Mouse (Mus musculus): ENCODE results near the gene Chid1. TPM values are rescaled to one million over a fixed set of nuclear protein-coding genes. Genes with fewer than 3 reads are reported as not detected.
A peak's percentile ranks its signal among the peaks of the same experiment; 100 is the strongest.

Gene Chid1
- polyA plus RNA-seq, 1 experiment from 2014 or later = 14.7 TPM

DNA sequence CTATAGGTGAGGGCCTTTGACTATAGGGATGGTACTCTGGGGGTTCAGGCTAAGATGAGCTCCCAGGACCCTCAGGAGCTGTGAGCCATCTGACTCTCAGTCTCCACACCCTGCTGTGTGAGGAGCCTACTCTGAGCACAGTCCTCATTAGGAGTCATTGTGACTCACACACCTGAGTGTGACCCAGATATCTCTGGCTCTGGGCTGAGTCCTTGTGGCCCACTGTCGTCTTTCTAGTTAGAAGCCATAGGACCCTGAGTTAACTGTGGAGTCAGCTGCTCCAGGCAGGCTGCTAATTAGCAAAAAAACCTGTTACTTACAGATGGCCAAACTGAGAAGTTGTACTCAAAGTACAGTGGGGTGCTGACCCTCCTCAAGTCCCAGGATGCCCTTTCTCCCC lies 45.9 kb downstream of the Chid1 start:
- Histone ChIP-seq H3K36me3 (replicated peaks; ENCODE audit: insufficient read depth, low read length) (peaks cover 14% of the 10 kb centered on the region), H3K27me3 (ENCODE audit: insufficient read depth, low read length) (no peaks in the 10 kb centered on the region)

DNA sequence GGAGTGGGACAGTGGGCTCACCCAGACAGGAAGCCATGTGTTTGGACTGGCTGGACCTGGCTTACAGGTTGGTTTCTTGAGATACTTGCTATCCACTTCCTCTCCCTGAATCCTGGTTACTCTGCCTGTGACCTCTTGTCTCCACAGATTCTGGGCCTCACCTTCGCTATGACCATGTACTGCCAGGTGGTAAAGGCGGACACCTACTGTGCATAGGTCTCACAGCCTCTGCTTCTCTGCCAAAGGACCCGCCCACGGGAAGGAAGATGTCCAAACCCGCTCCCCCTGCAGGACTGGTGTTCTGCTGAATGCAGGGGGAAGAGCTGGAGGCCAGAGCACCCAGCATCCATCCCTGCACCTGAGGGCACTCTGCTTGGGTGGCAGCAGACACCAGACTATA lies 46.9 kb downstream of the Chid1 start:
- H3K4me3 ChIP-seq (ENCODE audit: low read depth, low read length) = no peak overlapping the region
- peaks cover 16% of the 10 kb centered on the region for H3K36me3 ChIP-seq (replicated peaks; ENCODE audit: insufficient read depth, low read length)
- H3K4me2 ChIP-seq (ENCODE audit: low read depth, low read length) = no peak overlapping the region
- whole genome bisulfite sequencing (ENCODE audit: insufficient replicate concordance) = 80% methylated on average over 5 of the region's 5 CpGs
- no peak for ATAC-seq
- no peaks in the 10 kb centered on the region for H3K27me3 ChIP-seq (ENCODE audit: insufficient read depth, low read length)
- no peak for DNase-seq
- H3K4me1 ChIP-seq (ENCODE audit: insufficient read depth) = no peaks in the 10 kb centered on the region
- H3K9me3 ChIP-seq (ENCODE audit: low read length) = no peaks in the 10 kb centered on the region
- H3K27ac ChIP-seq (ENCODE audit: low read depth) = no peak overlapping the region
- TF ChIP-seq CTCF (IDR thresholded peaks at IDR 0.05; ENCODE audit: low read depth) (no peak), EP300 (IDR thresholded peaks at IDR 0.05; ENCODE audit: low read depth) (no peak)
- H3K9ac ChIP-seq (replicated peaks) = no peak overlapping the region

More for the DNA sequence above, 45.9 kb downstream of the Chid1 start:
- Histone ChIP-seq H3K4me3 (ENCODE audit: low read depth, low read length) (no peak overlapping the region), H3K4me1 (ENCODE audit: insufficient read depth) (no peaks in the 10 kb centered on the region), H3K27ac (ENCODE audit: low read depth) (no peak overlapping the region), H3K4me2 (ENCODE audit: low read depth, low read length) (no peak overlapping the region), H3K9ac (replicated peaks) (no peak overlapping the region), H3K9me3 (ENCODE audit: low read length) (no peaks in the 10 kb centered on the region)
- 89% methylated on average over 1 of the region's 1 CpGs for WGBS (ENCODE audit: insufficient replicate concordance)
- TF ChIP-seq EP300 (IDR thresholded peaks at IDR 0.05; ENCODE audit: low read depth) = no peak
- TF ChIP-seq CTCF (IDR thresholded peaks at IDR 0.05; ENCODE audit: low read depth) = no peak
- no peak for ATAC-seq
- DNase-seq = no peak

DNA sequence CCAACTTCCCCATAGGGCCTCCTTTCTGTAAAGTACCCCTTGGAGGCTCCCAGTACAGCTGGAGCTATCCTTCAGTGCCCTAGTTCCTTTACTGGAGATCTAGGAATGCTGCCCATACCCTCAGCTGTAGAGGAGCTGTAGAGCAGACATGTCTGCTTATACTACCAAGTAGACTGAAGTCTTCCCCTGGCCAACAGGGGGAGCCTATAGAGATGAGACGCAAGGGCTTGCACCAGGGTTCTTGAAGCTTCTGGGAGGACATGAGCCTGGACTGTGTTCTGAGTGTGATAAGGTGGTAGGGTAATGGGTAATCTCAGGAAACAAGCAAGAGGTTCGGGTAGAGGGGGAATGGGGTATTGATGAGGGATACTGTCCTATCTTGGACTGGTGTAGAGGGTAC lies 48.5 kb downstream of the Chid1 start:
- 51% methylated on average over 2 of the region's 2 CpGs for WGBS (ENCODE audit: insufficient replicate concordance)
- TF ChIP-seq EP300 (IDR thresholded peaks at IDR 0.05; ENCODE audit: low read depth) = no peak
- peak; percentile 74 for TF ChIP-seq CTCF (IDR thresholded peaks at IDR 0.05; ENCODE audit: low read depth)
- Histone ChIP-seq H3K27ac (ENCODE audit: low read depth) (no peak overlapping the region), H3K4me3 (ENCODE audit: low read depth, low read length) (no peak overlapping the region), H3K4me2 (ENCODE audit: low read depth, low read length) (no peak overlapping the region), H3K9ac (replicated peaks) (no peak overlapping the region), H3K27me3 (ENCODE audit: insufficient read depth, low read length) (no peaks in the 10 kb centered on the region), H3K9me3 (ENCODE audit: low read length) (no peaks in the 10 kb centered on the region), H3K4me1 (ENCODE audit: insufficient read depth) (no peaks in the 10 kb centered on the region), H3K36me3 (replicated peaks; ENCODE audit: insufficient read depth, low read length) (peaks cover 29% of the 10 kb centered on the region)
- ATAC-seq (peak; percentile 51), DNase-seq (peak; percentile 45)

DNA sequence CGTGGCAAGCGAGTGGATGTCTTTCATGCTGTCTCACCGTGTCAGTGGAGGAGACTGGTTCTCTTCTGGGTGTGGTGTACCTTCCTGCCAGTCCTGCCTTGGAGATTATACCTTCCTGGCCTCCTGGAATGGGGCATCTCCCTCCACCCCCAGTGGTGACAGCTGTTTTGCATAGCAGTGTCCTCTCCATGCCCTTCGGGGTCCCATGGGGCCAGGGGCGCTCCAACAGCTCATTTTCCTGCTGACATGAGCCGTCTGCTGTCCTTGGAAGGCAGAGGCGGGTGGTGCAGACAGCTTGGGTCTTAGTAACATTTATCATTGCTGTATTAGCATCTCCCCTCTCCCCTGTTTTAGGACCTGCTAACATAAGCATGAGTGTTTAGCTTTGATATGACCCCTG lies 52.5 kb downstream of the Chid1 start:
- WGBS (ENCODE audit: insufficient replicate concordance) = 72% methylated on average over 7 of the region's 7 CpGs
- peaks cover 9% of the 10 kb centered on the region for H3K4me1 ChIP-seq (ENCODE audit: insufficient read depth)

DNA sequence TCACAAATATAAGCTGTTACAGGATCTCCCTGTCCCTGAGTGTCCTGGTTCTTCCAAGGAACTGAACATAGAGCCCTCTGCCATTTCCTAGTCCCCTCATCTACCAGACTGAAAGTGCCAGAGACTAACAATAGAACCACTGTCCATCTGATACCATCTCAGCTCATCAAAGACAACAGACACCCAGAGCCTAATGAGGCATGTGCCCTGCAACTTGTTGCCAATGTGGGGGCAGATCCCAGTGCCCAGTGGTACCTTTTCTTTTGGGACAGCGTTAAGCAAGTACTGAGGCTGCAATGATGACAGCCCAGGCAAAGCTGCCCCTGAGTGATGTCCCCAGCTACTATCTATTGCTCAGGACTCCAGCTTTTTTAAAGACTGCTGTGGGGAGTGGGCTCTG lies 53.4 kb downstream of the Chid1 start:
- peaks cover 18% of the 10 kb centered on the region for H3K4me1 ChIP-seq (ENCODE audit: insufficient read depth)
- peaks cover 18% of the 10 kb centered on the region for H3K27me3 ChIP-seq (ENCODE audit: insufficient read depth, low read length)
- no peak for ATAC-seq
- WGBS (ENCODE audit: insufficient replicate concordance) = 89% methylated on average over 1 of the region's 1 CpGs
- H3K9me3 ChIP-seq (ENCODE audit: low read length) = no peaks in the 10 kb centered on the region
- H3K9ac ChIP-seq (replicated peaks) = no peak overlapping the region
- no peak overlapping the region for H3K4me2 ChIP-seq (ENCODE audit: low read depth, low read length)
- TF ChIP-seq EP300 (IDR thresholded peaks at IDR 0.05; ENCODE audit: low read depth) (no peak), CTCF (IDR thresholded peaks at IDR 0.05; ENCODE audit: low read depth) (no peak)
- no peak overlapping the region for H3K4me3 ChIP-seq (ENCODE audit: low read depth, low read length)
- H3K27ac ChIP-seq (ENCODE audit: low read depth) = no peak overlapping the region
- DNase-seq = no peak
- peaks cover 21% of the 10 kb centered on the region; the same call in 1 of the 2 replicates for H3K36me3 ChIP-seq (replicated peaks; ENCODE audit: insufficient read depth, low read length)

More for the DNA sequence above, 52.5 kb downstream of the Chid1 start:
- no peak for DNase-seq
- TF ChIP-seq EP300 (IDR thresholded peaks at IDR 0.05; ENCODE audit: low read depth) (no peak), CTCF (IDR thresholded peaks at IDR 0.05; ENCODE audit: low read depth) (no peak)
- H3K36me3 ChIP-seq (replicated peaks; ENCODE audit: insufficient read depth, low read length) = peaks cover 23% of the 10 kb centered on the region; the same call in 1 of the 2 replicates
- no peak overlapping the region for H3K27ac ChIP-seq (ENCODE audit: low read depth)
- no peak for ATAC-seq
- H3K4me2 ChIP-seq (ENCODE audit: low read depth, low read length) = no peak overlapping the region
- H3K9ac ChIP-seq (replicated peaks) = no peak overlapping the region
- H3K27me3 ChIP-seq (ENCODE audit: insufficient read depth, low read length) = peaks cover 11% of the 10 kb centered on the region; the same call in 1 of the 2 replicates
- no peak overlapping the region for H3K4me3 ChIP-seq (ENCODE audit: low read depth, low read length)
- H3K9me3 ChIP-seq (ENCODE audit: low read length) = no peaks in the 10 kb centered on the region

DNA sequence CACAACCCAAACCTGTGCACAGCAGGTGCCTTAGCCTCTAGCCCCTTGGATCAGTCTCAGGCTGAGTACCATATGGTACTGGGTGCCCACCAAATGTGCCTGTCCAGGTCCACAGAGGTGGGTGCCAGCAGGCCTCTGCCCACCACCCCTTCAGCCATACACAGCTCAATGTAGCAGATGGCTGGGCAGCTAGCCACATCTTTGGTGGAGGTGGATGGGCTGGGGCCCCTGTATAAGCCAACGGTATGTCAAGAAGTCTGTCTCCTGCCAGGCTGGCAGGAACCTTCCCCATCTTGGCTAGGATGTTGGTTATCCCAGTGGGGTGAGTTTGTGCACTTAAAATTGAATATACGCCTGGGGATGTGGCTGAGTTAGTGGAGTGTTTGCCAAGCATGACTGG lies 54.1 kb downstream of the Chid1 start:
- Histone ChIP-seq H3K4me1 (ENCODE audit: insufficient read depth) (peaks cover 23% of the 10 kb centered on the region), H3K9me3 (ENCODE audit: low read length) (no peaks in the 10 kb centered on the region), H3K4me2 (ENCODE audit: low read depth, low read length) (no peak overlapping the region), H3K36me3 (replicated peaks; ENCODE audit: insufficient read depth, low read length) (peaks cover 19% of the 10 kb centered on the region; the same call in 1 of the 2 replicates), H3K27ac (ENCODE audit: low read depth) (no peak overlapping the region), H3K9ac (replicated peaks) (no peak overlapping the region), H3K27me3 (ENCODE audit: insufficient read depth, low read length) (peaks cover 18% of the 10 kb centered on the region), H3K4me3 (ENCODE audit: low read depth, low read length) (no peak overlapping the region)
- no peak for TF ChIP-seq EP300 (IDR thresholded peaks at IDR 0.05; ENCODE audit: low read depth)
- no peak for TF ChIP-seq CTCF (IDR thresholded peaks at IDR 0.05; ENCODE audit: low read depth)
- no peak for DNase-seq
- WGBS (ENCODE audit: insufficient replicate concordance) = 75% methylated on average over 2 of the region's 2 CpGs
- ATAC-seq = no peak

DNA sequence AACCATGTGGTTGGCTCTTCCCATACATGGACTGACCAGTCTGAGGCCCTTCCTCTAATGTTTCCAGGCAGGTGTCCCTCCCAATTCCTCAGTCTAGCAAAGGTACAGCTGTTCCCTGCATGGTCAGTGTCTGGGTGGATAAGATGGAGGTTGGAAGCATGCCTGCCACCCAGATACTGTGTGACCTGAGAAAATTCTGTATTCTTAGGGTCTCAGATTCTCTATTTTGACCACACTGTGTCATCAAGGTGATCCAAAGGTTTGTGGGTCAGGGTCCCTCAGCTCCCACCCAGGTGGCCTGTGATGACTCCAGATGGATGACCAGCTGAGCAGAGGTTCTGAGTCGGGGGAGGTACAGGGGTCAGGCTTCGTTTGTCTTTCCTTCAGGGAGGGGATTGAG lies 54.5 kb downstream of the Chid1 start:
- Histone ChIP-seq H3K9me3 (ENCODE audit: low read length) (no peaks in the 10 kb centered on the region), H3K4me1 (ENCODE audit: insufficient read depth) (peaks cover 23% of the 10 kb centered on the region), H3K36me3 (replicated peaks; ENCODE audit: insufficient read depth, low read length) (peaks cover 19% of the 10 kb centered on the region; the same call in 1 of the 2 replicates), H3K27me3 (ENCODE audit: insufficient read depth, low read length) (peaks cover 18% of the 10 kb centered on the region), H3K4me3 (ENCODE audit: low read depth, low read length) (no peak overlapping the region), H3K27ac (ENCODE audit: low read depth) (no peak overlapping the region), H3K4me2 (ENCODE audit: low read depth, low read length) (no peak overlapping the region), H3K9ac (replicated peaks) (no peak overlapping the region)
- 80% methylated on average over 2 of the region's 2 CpGs for WGBS (ENCODE audit: insufficient replicate concordance)
- TF ChIP-seq EP300 (IDR thresholded peaks at IDR 0.05; ENCODE audit: low read depth) = no peak
- TF ChIP-seq CTCF (IDR thresholded peaks at IDR 0.05; ENCODE audit: low read depth) = no peak
- ATAC-seq (no peak), DNase-seq (no peak)
